Mouse (Mus musculus) R1 (cell line): ENCODE data around the gene Mthfd1l.
A peak's percentile ranks its signal among the peaks of the same experiment; 100 is the strongest.

Experiments used
- DNase-seq: peaks from one replicate; pipeline ENCODE4 v3.0.0-alpha.2; 2018; ENCODE audit warnings: low read depth, low spot score

The Mthfd1l gene

GRCm38 (mm10) chr10:3976623-3977010 lies 3.7 kb downstream of the Mthfd1l start:
- no peak for DNase-seq

GRCm38 (mm10) chr10:3978326-3978725 lies 5.4 kb downstream of the Mthfd1l start:
- DNase-seq, result no peak

- no peak for DNase-seq
These were observed 6.0 kb downstream of the Mthfd1l start for GRCm38 (mm10) chr10:3978792-3979488.

- no peak for DNase-seq
These were observed 7.3 kb downstream of the Mthfd1l start for GRCm38 (mm10) chr10:3980231-3980630.

GRCm38 (mm10) chr10:3990295-3990883 lies 17.5 kb downstream of the Mthfd1l start:
- no peak for DNase-seq

- DNase-seq, result no peak
These were observed 20.6 kb downstream of the Mthfd1l start for GRCm38 (mm10) chr10:3993365-3994102.

GRCm38 (mm10) chr10:3995277-3995676 lies 22.4 kb downstream of the Mthfd1l start:
- peak; percentile 72 for DNase-seq

GRCm38 (mm10) chr10:3996170-3996876 lies 23.4 kb downstream of the Mthfd1l start:
- DNase-seq, result peak; percentile 92

GRCm38 (mm10) chr10:3997851-3998426 lies 25.0 kb downstream of the Mthfd1l start:
- DNase-seq, result no peak

- peak; percentile 36 for DNase-seq
These were observed 29.8 kb downstream of the Mthfd1l start for GRCm38 (mm10) chr10:4002711-4003110.

- DNase-seq, result no peak
These were observed 32.3 kb downstream of the Mthfd1l start for GRCm38 (mm10) chr10:4005191-4005590.

GRCm38 (mm10) chr10:4006296-4007015 lies 33.5 kb downstream of the Mthfd1l start:
- DNase-seq, result no peak

GRCm38 (mm10) chr10:4022628-4023303 lies 49.8 kb downstream of the Mthfd1l start:
- no peak for DNase-seq

- DNase-seq, result no peak
These were observed 53.7 kb downstream of the Mthfd1l start for GRCm38 (mm10) chr10:4026616-4027015.

GRCm38 (mm10) chr10:4027466-4027865 lies 54.5 kb downstream of the Mthfd1l start:
- DNase-seq, result no peak

- DNase-seq, result no peak
These were observed 56.0 kb downstream of the Mthfd1l start for GRCm38 (mm10) chr10:4028851-4029442.

- DNase-seq, result no peak
These were observed 60.8 kb downstream of the Mthfd1l start for GRCm38 (mm10) chr10:4033761-4034160.

- DNase-seq, result no peak
These were observed 63.6 kb downstream of the Mthfd1l start for GRCm38 (mm10) chr10:4036476-4036875.

- no peak for DNase-seq
These were observed 64.1 kb downstream of the Mthfd1l start for GRCm38 (mm10) chr10:4037066-4037465.

- DNase-seq, result no peak
These were observed 65.7 kb downstream of the Mthfd1l start for GRCm38 (mm10) chr10:4038576-4038975.
